Mouse (Mus musculus) intestine, embryonic 14.5 days (tissue): ENCODE data around the gene Tpst2. TPM values are rescaled to one million over a fixed set of nuclear protein-coding genes. Genes with fewer than 3 reads are reported as not detected.

ENCODE experiments used
- ATAC-seq: fragments of 200-750 bp; cut with Nextera tagmentation; replicated peaks from 2 replicates; pipeline ENCODE4 v1.8.0; 2017; ENCODE audit warnings: low read depth, moderate number of reproducible peaks, moderate TSS enrichment, moderate library complexity; ENCODE audit not compliant: low FRiP score, low TSS enrichment
- DNase-seq: peaks from one replicate; pipeline ENCODE4 v3.0.0-alpha.2; 2018; ENCODE audit warnings: low spot score
- H3K27ac ChIP-seq: fragments of 300-500 bp; sonication (generic); 2 replicates; pipeline ENCODE4 v1.5.1; 2014; ENCODE audit warnings: low read depth, mild to moderate bottlenecking, control low read depth
- H3K27me3 ChIP-seq: fragments of 300-500 bp; sonication (generic); replicated peaks from 2 replicates; pipeline ENCODE4 v1.6.1; 2014; ENCODE audit warnings: low read length, control low read depth; ENCODE audit not compliant: control insufficient read depth, insufficient read depth
- H3K36me3 ChIP-seq: fragments of 300-500 bp; sonication (generic); 2 replicates; pipeline ENCODE4 v1.6.1; 2014; ENCODE audit warnings: low read length, control low read depth; ENCODE audit not compliant: control insufficient read depth, insufficient read depth
- H3K4me1 ChIP-seq: fragments of 300-500 bp; sonication (generic); replicated peaks from 2 replicates; pipeline ENCODE4 v1.6.1; 2014; ENCODE audit warnings: low read length, control low read depth, mixed read lengths; ENCODE audit not compliant: control insufficient read depth, insufficient read depth
- H3K4me2 ChIP-seq: fragments of 300-500 bp; sonication (generic); 2 replicates; pipeline ENCODE4 v1.6.1; 2014; ENCODE audit warnings: low read length
- H3K4me3 ChIP-seq: fragments of 300-500 bp; sonication (generic); 2 replicates; pipeline ENCODE4 v1.5.1; 2014; ENCODE audit warnings: low read depth, low read length, control low read depth, mixed read lengths
- H3K9ac ChIP-seq: fragments of 300-500 bp; sonication (generic); 2 replicates; pipeline ENCODE4 v1.6.1; 2014; ENCODE audit warnings: mild to moderate bottlenecking, low read length
- H3K9me3 ChIP-seq: fragments of 300-500 bp; sonication (generic); 2 replicates; pipeline ENCODE4 v1.6.1; 2016; ENCODE audit warnings: low read length, control low read depth; ENCODE audit not compliant: control insufficient read depth
- WGBS: fragments of 180-500 bp; shearing (Covaris S2); extraction: QIAGEN DNeasy Blood & Tissue Kit; methylation state at CpG from one replicate; pipeline ENCODE4 v1.1.7; 2014; 5-methylcytosine and 5-hydroxymethylcytosine counted together
- polyA plus RNA-seq: library from polyadenylated mRNA; unstranded; fragments of >200 nt; fragmentation: Nextera tagmentation; extraction: Ambion mirVana; gene quantifications from 2 replicates; pipeline ENCODE4 v1.2.1, GENCODE M21; 2014

The Tpst2 gene
- polyA plus RNA-seq, 1 experiment from 2014 or later: 40.8 TPM

DNA sequence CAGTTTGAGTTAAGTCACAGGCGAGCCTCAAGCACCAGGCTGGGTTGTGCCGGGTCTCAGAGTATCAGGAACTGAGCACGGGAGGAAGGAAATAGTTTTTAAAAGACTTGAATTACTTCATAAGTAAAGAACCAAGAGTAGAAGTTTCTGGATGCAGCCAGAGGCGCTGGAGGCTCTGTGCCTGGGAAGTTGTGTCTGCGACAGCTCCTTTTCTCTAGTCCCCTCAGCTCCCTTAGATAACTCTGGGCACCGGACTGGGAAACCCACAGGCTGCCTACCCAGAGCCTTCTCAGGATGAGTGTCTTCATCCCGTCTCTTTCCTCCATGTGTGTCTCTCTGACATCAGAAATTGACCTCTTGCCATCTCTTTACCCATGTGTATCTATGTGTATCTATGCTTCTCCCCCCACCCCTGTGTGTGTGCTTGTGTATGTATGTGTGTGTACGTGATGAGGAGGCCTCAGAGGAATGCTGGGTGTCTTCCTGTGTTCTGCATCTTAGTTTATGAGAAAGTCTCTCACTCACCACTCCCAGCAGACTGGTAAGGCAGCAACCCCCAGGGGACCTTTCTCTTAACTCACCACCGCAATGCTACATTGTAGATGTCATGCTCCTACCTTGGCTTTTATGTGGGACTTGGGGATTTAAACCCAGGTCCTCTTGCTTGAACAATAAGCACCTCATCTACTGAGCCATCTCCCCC, 6.4 kb downstream of the Tpst2 start:
- H3K4me3 ChIP-seq: no peak overlapping the region
- no peaks in the 10 kb centered on the region for H3K9me3 ChIP-seq
- ATAC-seq (no peak), DNase-seq (no peak)
- no peak overlapping the region for H3K9ac ChIP-seq
- no peak overlapping the region for H3K4me2 ChIP-seq
- peak overlapping the region; percentile 33; the same call in 1 of the 2 replicates for H3K27ac ChIP-seq
- no peaks in the 10 kb centered on the region for H3K36me3 ChIP-seq
- 64% methylated on average over 9 of the region's 9 CpGs for WGBS
- no peaks in the 10 kb centered on the region for H3K27me3 ChIP-seq
- H3K4me1 ChIP-seq: peaks cover 19% of the 10 kb centered on the region

DNA sequence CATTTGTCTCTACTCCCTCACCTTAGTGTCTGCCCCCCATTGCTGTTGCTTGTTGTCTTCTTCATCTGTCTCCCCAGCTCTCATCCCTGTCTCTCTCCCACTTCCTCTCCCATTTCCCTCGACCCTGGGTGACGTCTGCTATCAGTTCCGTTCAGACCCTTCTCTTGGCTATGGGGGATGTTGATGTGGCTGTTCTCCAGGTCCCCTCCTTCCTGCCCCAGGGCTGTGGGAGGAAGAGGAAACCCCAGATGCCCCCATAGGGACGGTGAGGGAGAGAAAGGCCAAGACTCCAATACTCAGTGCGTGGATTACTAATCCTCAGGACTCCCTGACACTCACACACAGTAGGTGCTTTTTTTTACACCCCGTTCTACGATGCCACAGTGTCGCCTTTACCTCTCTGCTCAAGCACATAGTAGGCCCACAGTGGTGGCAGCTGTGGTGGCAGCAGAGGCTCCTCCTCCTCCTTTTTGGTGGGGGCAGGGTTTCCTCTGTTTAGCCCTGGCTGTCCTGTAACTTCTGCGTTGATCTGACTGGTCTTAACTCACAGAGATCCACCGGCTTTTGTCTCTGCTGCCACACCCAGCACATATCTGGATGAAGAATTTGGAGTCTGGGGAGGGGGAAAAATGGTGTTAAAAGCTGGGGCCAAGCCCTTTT, 7.2 kb downstream of the Tpst2 start:
- DNase-seq (no peak), ATAC-seq (no peak)
- H3K27me3 ChIP-seq: no peaks in the 10 kb centered on the region
- H3K4me1 ChIP-seq: peaks cover 14% of the 10 kb centered on the region
- no peaks in the 10 kb centered on the region for H3K36me3 ChIP-seq
- no peak overlapping the region for H3K4me3 ChIP-seq
- H3K4me2 ChIP-seq: no peak overlapping the region
- 60% methylated on average over 10 of the region's 10 CpGs for WGBS
- no peak overlapping the region for H3K9ac ChIP-seq
- no peaks in the 10 kb centered on the region for H3K9me3 ChIP-seq
- peak overlapping the region; percentile 33; the same call in 1 of the 2 replicates for H3K27ac ChIP-seq

DNA sequence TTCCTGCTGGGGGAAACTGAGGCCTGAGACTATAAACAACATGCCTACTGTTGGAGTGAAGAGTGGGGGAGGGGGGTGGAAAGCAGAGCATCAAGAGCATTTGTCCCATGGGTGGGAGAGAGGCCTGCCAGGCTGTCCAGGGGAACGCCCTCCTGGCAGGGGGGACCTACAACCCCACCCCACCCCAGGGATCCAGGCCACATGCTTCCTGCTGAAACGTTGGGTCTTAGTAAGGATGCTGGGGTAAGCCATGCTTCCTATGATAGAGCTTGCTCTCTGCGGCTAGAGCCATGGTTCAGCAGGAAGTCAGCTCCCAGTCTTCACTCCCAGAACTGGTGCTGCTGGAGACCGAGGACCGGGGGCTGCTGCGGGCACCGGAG, 7.7 kb downstream of the Tpst2 start:
- no peak for ATAC-seq

DNA sequence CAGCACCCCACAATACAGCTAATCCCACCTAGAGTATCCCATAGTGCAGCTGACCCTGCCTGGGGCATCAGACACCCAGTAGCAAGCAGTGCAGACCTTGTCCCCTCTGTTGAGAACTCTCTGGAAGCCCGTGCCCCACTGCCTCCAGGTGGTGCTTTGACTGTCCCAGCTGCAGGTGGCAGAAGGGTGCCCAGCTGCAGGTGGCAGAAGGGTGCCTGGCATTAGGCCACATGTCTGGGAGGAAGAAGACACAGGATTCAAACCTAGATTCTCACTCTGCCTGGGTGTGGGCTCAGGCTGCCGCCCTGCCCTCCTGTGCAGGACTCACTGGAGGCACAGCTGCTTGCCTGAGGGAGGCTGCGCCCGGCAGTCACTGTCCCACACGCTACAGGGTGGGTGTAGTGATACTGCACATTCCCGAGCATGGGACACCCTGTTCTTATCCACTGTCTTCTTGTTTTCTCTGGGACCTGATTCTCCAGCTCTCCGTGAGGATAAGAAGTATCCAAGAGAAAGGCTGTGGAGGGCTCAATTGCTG, 9.1 kb downstream of the Tpst2 start:
- no peak for ATAC-seq
- 90% methylated on average over 7 of the region's 7 CpGs for WGBS

More for the DNA sequence above, 7.7 kb downstream of the Tpst2 start:
- Histone ChIP-seq H3K4me3 (no peak overlapping the region), H3K27ac (no peak overlapping the region), H3K36me3 (no peaks in the 10 kb centered on the region), H3K4me2 (no peak overlapping the region), H3K9me3 (no peaks in the 10 kb centered on the region), H3K4me1 (peaks cover 18% of the 10 kb centered on the region), H3K27me3 (no peaks in the 10 kb centered on the region), H3K9ac (no peak overlapping the region)
- DNase-seq: no peak
- WGBS: 79% methylated on average over 7 of the region's 7 CpGs

DNA sequence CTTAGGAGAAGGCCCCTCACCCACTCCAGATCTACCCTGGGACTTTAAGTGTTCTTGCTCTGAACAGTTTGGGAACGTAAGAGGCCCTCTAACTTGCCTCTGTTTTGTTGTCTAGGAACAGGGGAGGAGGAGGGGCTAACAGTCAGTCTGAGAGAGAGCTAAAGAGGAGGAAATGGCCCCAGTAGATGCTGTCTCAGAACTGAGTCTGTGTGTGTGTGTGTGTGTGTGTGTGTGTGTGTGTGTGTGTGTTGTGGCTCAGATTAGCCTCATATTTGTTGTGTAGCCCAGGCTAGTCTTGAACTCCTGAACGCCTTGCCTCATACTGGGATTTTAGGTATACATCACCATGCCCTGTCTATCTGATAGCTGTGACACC, 10.1 kb downstream of the Tpst2 start:
- no peaks in the 10 kb centered on the region for H3K36me3 ChIP-seq
- no peak for ATAC-seq
- H3K4me2 ChIP-seq: no peak overlapping the region
- DNase-seq: no peak
- no peaks in the 10 kb centered on the region for H3K9me3 ChIP-seq
- no peak overlapping the region for H3K4me3 ChIP-seq
- peaks cover 10% of the 10 kb centered on the region; the same call in 1 of the 2 replicates for H3K4me1 ChIP-seq
- H3K27me3 ChIP-seq: no peaks in the 10 kb centered on the region
- no peak overlapping the region for H3K27ac ChIP-seq
- 63% methylated on average over 2 of the region's 2 CpGs for WGBS
- no peak overlapping the region for H3K9ac ChIP-seq

More for the DNA sequence above, 9.1 kb downstream of the Tpst2 start:
- Histone ChIP-seq H3K4me3 (no peak overlapping the region), H3K4me2 (no peak overlapping the region), H3K27ac (no peak overlapping the region), H3K9ac (no peak overlapping the region), H3K36me3 (no peaks in the 10 kb centered on the region), H3K4me1 (peaks cover 10% of the 10 kb centered on the region; the same call in 1 of the 2 replicates), H3K9me3 (no peaks in the 10 kb centered on the region), H3K27me3 (no peaks in the 10 kb centered on the region)
- no peak for DNase-seq

DNA sequence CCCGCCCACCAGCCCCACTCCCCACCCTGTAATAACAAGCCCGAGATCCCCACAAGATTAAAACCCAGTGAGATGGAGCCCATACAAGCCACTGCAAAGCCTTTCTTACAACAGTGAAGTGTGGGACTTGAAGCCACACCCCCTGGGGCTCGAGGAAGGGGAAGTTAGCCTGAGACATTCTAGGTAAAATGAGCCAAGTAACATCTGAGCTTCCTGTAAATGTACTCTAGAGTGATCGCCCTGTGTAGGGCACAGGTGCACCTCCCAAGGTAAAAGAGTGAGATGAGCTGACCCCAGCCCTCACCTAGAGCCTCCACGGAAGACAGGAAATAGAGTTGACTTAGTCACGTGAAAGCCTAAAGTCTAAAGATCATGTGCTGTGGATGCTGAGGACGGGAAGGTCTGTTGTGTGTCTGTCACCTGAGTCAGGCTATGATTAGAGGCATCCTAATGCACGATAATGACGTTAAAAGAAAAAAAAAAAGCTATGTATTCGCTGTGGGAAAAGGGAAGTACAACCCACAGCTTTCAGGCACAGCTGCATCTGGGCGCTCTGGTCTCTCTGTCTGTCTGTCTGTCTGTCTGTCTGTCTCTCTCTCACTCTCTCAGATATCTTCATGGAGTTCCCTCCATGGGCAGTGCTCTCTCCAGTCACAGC, 10.6 kb downstream of the Tpst2 start:
- 68% methylated on average over 11 of the region's 11 CpGs for WGBS
- H3K4me2 ChIP-seq: no peak overlapping the region
- H3K27ac ChIP-seq: no peak overlapping the region
- no peak for ATAC-seq
- peaks cover 10% of the 10 kb centered on the region; the same call in 1 of the 2 replicates for H3K4me1 ChIP-seq
- H3K9ac ChIP-seq: no peak overlapping the region
- no peaks in the 10 kb centered on the region for H3K9me3 ChIP-seq
- DNase-seq: no peak
- H3K4me3 ChIP-seq: no peak overlapping the region
- H3K27me3 ChIP-seq: no peaks in the 10 kb centered on the region
- no peaks in the 10 kb centered on the region for H3K36me3 ChIP-seq

DNA sequence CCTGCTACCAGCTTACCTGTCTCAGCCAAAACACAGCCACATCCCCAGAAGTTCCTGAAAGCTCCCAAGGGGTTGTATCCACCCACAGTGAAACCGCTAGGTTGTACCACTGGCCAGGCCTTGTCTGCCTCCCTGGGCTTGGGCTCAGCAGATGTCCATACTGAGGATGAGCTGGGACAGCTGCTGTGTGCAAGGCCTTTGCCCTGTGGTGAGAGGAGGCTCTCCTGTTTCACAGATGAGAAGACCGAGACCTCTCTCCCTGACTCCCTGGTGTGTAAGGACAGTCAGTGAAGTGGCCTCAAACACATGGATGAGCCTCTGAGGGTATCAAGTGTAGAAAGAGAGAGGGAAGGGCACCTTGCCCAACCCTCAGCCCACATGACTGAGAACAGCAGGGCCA, 11.2 kb downstream of the Tpst2 start:
- no peaks in the 10 kb centered on the region; the same call in 1 of the 2 replicates for H3K36me3 ChIP-seq
- no peak overlapping the region for H3K9ac ChIP-seq
- no peaks in the 10 kb centered on the region for H3K9me3 ChIP-seq
- no peaks in the 10 kb centered on the region for H3K27me3 ChIP-seq
- no peak for ATAC-seq
- WGBS: 94% methylated on average over 2 of the region's 2 CpGs
- no peak overlapping the region for H3K4me3 ChIP-seq
- H3K27ac ChIP-seq: no peak overlapping the region
- peaks cover 10% of the 10 kb centered on the region; the same call in 1 of the 2 replicates for H3K4me1 ChIP-seq
- no peak for DNase-seq
- H3K4me2 ChIP-seq: no peak overlapping the region

DNA sequence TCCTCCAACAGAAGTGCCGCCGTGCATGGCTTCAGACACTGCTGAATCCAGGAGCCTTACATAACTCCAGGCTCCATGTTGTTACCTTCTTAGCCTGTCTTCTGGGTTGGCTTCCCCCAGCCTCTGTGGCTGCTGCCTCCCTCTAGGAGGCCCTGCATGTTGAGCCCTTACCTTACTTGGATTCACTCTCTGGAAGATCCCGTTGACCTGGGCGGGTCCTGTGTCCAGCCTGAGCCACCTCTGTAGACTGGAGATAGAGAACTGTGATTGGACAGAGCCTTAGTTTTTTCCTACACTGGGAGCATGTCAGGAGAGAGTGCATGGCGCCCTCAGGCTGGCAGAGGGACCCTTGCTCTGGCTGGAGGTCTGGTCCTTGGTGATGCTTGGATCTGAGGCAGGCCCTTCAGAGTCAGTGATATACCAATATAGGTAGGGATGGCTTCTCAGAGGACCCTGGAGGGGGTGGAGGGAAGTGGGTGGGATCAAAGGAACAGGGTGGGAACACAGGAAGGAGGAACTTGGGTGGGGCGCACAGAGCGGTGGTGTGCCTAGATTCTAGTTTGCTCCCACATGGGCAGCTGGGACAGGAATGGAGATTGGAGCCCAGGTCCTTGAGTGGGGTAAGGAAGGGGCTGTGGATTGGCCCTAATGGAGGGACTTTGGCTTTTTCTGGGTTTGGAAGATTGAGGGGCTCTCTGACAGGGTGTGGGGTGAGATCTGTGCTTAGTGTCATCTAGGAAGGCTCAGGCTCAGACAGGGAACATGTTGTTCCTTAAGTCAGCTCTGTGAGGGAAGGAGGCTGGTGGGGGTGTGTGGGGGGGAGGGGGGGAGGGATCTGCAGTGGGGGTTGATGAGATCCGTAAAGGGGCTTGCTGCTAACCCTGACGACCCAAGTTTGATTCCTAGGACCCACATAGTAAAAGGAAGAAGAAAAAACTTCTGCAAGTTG, 12.0 kb downstream of the Tpst2 start:
- no peak overlapping the region for H3K4me3 ChIP-seq
- no peaks in the 10 kb centered on the region; the same call in 1 of the 2 replicates for H3K36me3 ChIP-seq
- no peak overlapping the region for H3K27ac ChIP-seq
- no peaks in the 10 kb centered on the region for H3K9me3 ChIP-seq
- no peak overlapping the region for H3K4me2 ChIP-seq
- ATAC-seq (no peak), DNase-seq (no peak)
- no peak overlapping the region for H3K9ac ChIP-seq
- H3K27me3 ChIP-seq: no peaks in the 10 kb centered on the region
- WGBS: 76% methylated on average over 9 of the region's 9 CpGs
- peaks cover 10% of the 10 kb centered on the region; the same call in 1 of the 2 replicates for H3K4me1 ChIP-seq
